Mouse (Mus musculus) forebrain, postnatal 0 days (tissue): ENCODE data around the gene Erp44. TPM values are rescaled to one million over a fixed set of nuclear protein-coding genes. Genes with fewer than 3 reads are reported as not detected.

ENCODE experiments used
- ATAC-seq: fragments of 200-750 bp; cut with Nextera tagmentation; 2 replicates; pipeline ENCODE4 v1.8.0; 2017; ENCODE audit warnings: mild to moderate bottlenecking, moderate library complexity
- DNase-seq: peaks from one replicate; pipeline ENCODE4 v3.0.0-alpha.2; 2015
- H3K27ac ChIP-seq: fragments of 300-500 bp; sonication (generic); 2 replicates; pipeline ENCODE4 v1.5.1; 2014; ENCODE audit warnings: low read depth, mild to moderate bottlenecking, antibody characterized with exemption, low read length, moderate library complexity, mixed read lengths
- H3K27me3 ChIP-seq: fragments of 300-500 bp; sonication (generic); 2 replicates; pipeline ENCODE4 v1.6.1; 2014; ENCODE audit warnings: mild to moderate bottlenecking, low read length, mixed read lengths; ENCODE audit not compliant: insufficient read depth
- H3K36me3 ChIP-seq: fragments of 300-500 bp; sonication (generic); 2 replicates; pipeline ENCODE4 v1.6.1; 2014; ENCODE audit warnings: mild to moderate bottlenecking, moderate library complexity; ENCODE audit not compliant: insufficient read depth
- H3K4me1 ChIP-seq: fragments of 300-500 bp; sonication (generic); 2 replicates; pipeline ENCODE4 v1.6.1; 2014; ENCODE audit warnings: antibody characterized with exemption; ENCODE audit not compliant: insufficient read depth
- H3K4me2 ChIP-seq: fragments of 300-500 bp; sonication (generic); 2 replicates; pipeline ENCODE4 v1.6.1; 2014; ENCODE audit warnings: low read depth, mild to moderate bottlenecking, moderate library complexity
- H3K4me3 ChIP-seq: fragments of 300-500 bp; sonication (generic); 2 replicates; pipeline ENCODE4 v1.5.1; 2014; ENCODE audit warnings: low read depth, low read length, mixed read lengths
- H3K9ac ChIP-seq: fragments of 300-500 bp; sonication (generic); 2 replicates; pipeline ENCODE4 v1.6.1; 2014; ENCODE audit warnings: mild to moderate bottlenecking
- H3K9me3 ChIP-seq: fragments of 300-500 bp; sonication (generic); 2 replicates; pipeline ENCODE4 v1.6.1; 2016; ENCODE audit warnings: low read length
- CTCF ChIP-seq: sonication (generic); IDR thresholded peaks from 2 replicates; pipeline ENCODE4 v1.5.1; 2016; ENCODE audit warnings: antibody characterized with exemption, control low read depth, low read depth
- WGBS: fragments of 180-500 bp; shearing (Covaris S2); extraction: QIAGEN DNeasy Blood & Tissue Kit; methylation state at CpG from one replicate; pipeline ENCODE4 v1.1.7; 2014; 5-methylcytosine and 5-hydroxymethylcytosine counted together
- polyA plus RNA-seq: library from polyadenylated mRNA; unstranded; fragments of >200 nt; fragmentation: Nextera tagmentation; extraction: Ambion mirVana; gene quantifications from 2 replicates; pipeline ENCODE4 v1.2.1, GENCODE M21; 2015
- total RNA-seq: library from RNA; depleted of rRNA; stranded (reverse); fragments of >200 nt; gene quantifications from 2 replicates; pipeline ENCODE4 v1.2.3, GENCODE M21; 2014

Gene Erp44
- total and polyA plus RNA-seq, 2 experiments from 2014 or later: 33.4 to 50.2 TPM

DNA sequence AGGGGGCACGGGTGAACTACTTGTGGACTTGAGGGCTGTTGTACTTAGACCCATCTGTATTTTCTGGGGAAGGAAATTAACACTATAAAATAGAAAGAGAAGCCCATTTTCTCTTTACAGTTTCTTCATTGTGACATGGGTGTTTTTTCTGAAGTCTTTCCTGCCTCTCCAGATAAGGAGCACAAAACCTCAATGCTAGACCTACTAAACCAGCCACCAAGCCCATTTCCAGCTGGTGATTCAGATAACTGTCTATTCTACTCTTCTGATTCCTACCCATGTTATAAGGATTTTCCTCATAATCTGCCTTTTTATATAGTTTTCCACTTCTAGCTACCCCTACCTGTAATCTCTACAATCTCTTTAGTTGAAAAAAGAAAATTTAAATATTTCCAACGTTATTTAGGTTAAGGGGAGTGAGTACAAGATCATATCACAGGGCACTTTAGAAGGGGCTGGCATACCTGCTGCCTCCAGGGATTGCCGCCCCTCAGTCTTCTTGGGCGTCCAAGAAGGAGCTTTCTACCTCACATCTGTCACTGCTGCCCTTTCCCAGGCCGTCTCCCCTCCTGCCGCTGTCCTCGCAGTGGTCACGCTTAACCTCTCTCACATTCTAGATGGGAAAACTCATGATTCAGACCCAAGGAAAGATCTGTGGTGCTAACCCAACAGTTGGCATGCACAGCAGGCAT is 97.1 kb downstream of the Erp44 start:
- ATAC-seq (no peak), DNase-seq (no peak)
- Histone ChIP-seq H3K9me3 (no peaks in the 10 kb centered on the region), H3K4me3 (no peak overlapping the region), H3K4me2 (no peak overlapping the region), H3K27me3 (no peaks in the 10 kb centered on the region), H3K4me1 (no peaks in the 10 kb centered on the region), H3K27ac (no peak overlapping the region), H3K36me3 (no peaks in the 10 kb centered on the region), H3K9ac (no peak overlapping the region)
- WGBS: 93% methylated on average over 8 of the region's 8 CpGs
- no peak for TF ChIP-seq CTCF

- Histone ChIP-seq H3K4me2 (no peak overlapping the region), H3K9me3 (no peaks in the 10 kb centered on the region), H3K4me3 (no peak overlapping the region), H3K4me1 (no peaks in the 10 kb centered on the region), H3K27me3 (no peaks in the 10 kb centered on the region), H3K9ac (no peak overlapping the region), H3K36me3 (no peaks in the 10 kb centered on the region), H3K27ac (peak overlapping the region; percentile 45; the same call in 1 of the 2 replicates)
- DNase-seq (peak; percentile 40), ATAC-seq (peak; percentile 67)
- TF ChIP-seq CTCF: no peak
- 34% methylated on average over 6 of the region's 6 CpGs for WGBS
Observed at GRCm38 (mm10) chr4:48181366-48181765, 98.0 kb downstream of the Erp44 start.

- 0 out of 2 replicates have a peak, but pooled peaks have one; percentile 20 for ATAC-seq
- H3K27ac ChIP-seq: peak overlapping the region; percentile 45; the same call in 1 of the 2 replicates
- WGBS: 12% methylated on average over 2 of the region's 2 CpGs
Observed at GRCm38 (mm10) chr4:48180922-48181321, 98.4 kb downstream of the Erp44 start.

GRCm38 (mm10) chr4:48175666-48176065 is 103.7 kb downstream of the Erp44 start:
- WGBS: 74% methylated on average over 3 of the region's 3 CpGs
- no peak for ATAC-seq
- Histone ChIP-seq H3K4me3 (no peak overlapping the region), H3K4me2 (no peak overlapping the region), H3K4me1 (no peaks in the 10 kb centered on the region), H3K9me3 (no peaks in the 10 kb centered on the region), H3K27ac (no peak overlapping the region), H3K9ac (no peak overlapping the region), H3K36me3 (no peaks in the 10 kb centered on the region), H3K27me3 (no peaks in the 10 kb centered on the region)
- TF ChIP-seq CTCF: no peak
- no peak for DNase-seq

More at GRCm38 (mm10) chr4:48180922-48181321, 98.4 kb downstream of the Erp44 start:
- no peak overlapping the region for H3K4me3 ChIP-seq
- TF ChIP-seq CTCF: no peak
- no peaks in the 10 kb centered on the region for H3K9me3 ChIP-seq
- no peak for DNase-seq
- H3K36me3 ChIP-seq: no peaks in the 10 kb centered on the region
- H3K27me3 ChIP-seq: no peaks in the 10 kb centered on the region
- no peaks in the 10 kb centered on the region for H3K4me1 ChIP-seq
- no peak overlapping the region for H3K4me2 ChIP-seq
- no peak overlapping the region for H3K9ac ChIP-seq

DNA sequence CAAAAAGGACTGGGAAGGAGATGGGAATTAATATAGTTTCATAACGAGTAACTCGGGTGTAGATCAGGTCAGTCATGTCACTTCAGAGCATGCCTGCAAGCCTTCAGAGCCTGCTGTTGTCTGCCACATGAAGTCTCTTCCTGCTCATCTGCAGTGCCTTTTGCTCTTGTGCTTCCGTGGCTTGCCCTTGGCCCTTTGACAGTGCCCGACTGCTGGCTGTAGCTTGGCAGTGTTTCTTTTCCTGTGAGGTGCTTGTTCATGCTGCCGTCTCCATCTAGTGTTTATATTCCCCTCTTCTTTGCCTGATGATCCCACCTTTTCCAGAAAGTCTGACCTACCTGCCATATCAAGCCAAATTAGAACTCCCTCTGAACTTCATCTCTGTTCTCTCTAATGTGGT is 115.5 kb downstream of the Erp44 start:
- no peaks in the 10 kb centered on the region for H3K4me1 ChIP-seq
- H3K27ac ChIP-seq: no peak overlapping the region
- TF ChIP-seq CTCF: no peak
- no peak overlapping the region for H3K4me3 ChIP-seq
- no peak overlapping the region for H3K9ac ChIP-seq
- 68% methylated on average over 5 of the region's 5 CpGs for WGBS
- DNase-seq: no peak
- H3K27me3 ChIP-seq: no peaks in the 10 kb centered on the region
- H3K9me3 ChIP-seq: no peaks in the 10 kb centered on the region
- no peak for ATAC-seq
- peaks cover 12% of the 10 kb centered on the region for H3K36me3 ChIP-seq
- H3K4me2 ChIP-seq: no peak overlapping the region

GRCm38 (mm10) chr4:48160386-48160785 is 119.0 kb downstream of the Erp44 start:
- TF ChIP-seq CTCF: no peak
- H3K36me3 ChIP-seq: no peaks in the 10 kb centered on the region
- no peak overlapping the region for H3K4me3 ChIP-seq
- DNase-seq: no peak
- no peaks in the 10 kb centered on the region for H3K4me1 ChIP-seq
- no peak overlapping the region for H3K4me2 ChIP-seq
- H3K27ac ChIP-seq: no peak overlapping the region
- H3K9me3 ChIP-seq: no peaks in the 10 kb centered on the region
- no peaks in the 10 kb centered on the region for H3K27me3 ChIP-seq
- H3K9ac ChIP-seq: no peak overlapping the region
- 72% methylated on average over 4 of the region's 4 CpGs for WGBS
- no peak for ATAC-seq

DNA sequence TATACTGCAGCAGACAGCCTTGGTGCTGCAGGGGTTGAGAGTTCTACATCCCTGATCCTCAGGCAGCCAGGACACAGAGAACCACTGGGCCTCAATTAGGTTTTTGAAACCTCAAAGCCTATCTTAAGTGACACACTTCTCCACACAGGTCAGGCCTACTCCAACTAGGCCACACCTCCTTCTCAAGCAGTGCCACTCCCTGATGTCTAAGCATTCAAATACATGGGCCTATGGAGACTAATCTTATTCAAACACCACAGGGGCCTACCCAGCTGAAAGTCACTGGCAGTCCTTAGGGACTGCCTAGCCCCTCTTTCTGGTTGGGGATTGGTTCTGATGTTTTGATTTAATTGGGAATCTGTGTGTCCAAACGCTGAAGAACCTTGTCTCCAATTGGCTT is 123.5 kb downstream of the Erp44 start:
- no peak overlapping the region for H3K4me3 ChIP-seq
- no peaks in the 10 kb centered on the region for H3K4me1 ChIP-seq
- H3K4me2 ChIP-seq: no peak overlapping the region
- no peaks in the 10 kb centered on the region for H3K9me3 ChIP-seq
- DNase-seq: no peak
- no peak overlapping the region for H3K27ac ChIP-seq
- 55% methylated on average over 1 of the region's 1 CpGs for WGBS
- H3K27me3 ChIP-seq: no peaks in the 10 kb centered on the region
- no peak for TF ChIP-seq CTCF
- no peak for ATAC-seq
- no peak overlapping the region for H3K9ac ChIP-seq
- no peaks in the 10 kb centered on the region; the same call in 1 of the 2 replicates for H3K36me3 ChIP-seq
